ENCODE assay signal across 13 mouse cellular contexts in genomic region chr12:79991279-79991678, GRCm38 (mm10).
DNase-seq lines count a peak whose midpoint lies in the region; ATAC-seq lines count a peak whose summit lies in the region.
"Had no signal": no experiment of that assay in that cellular context is flagged by ENCODE, and none has a peak within 500 bp of the region (broad histone marks: within the 10 kb centered on the region; RNA-seq: fewer than 3 reads in every experiment).

No protein-coding gene starts in this region.

- no peak overlapping the region for H3K4me2 ChIP-seq in heart, embryonic 13.5 days
- H3K4me2 ChIP-seq in forebrain, embryonic 11.5 days (ENCODE audit: low read depth, low read length, severe bottlenecking), result no peak overlapping the region
- H3K4me2 ChIP-seq in hindbrain, embryonic 16.5 days (ENCODE audit: low read length), result no peak overlapping the region
- H3K4me2 ChIP-seq in neural tube, embryonic 13.5 days, result no peak overlapping the region
- H3K4me2 ChIP-seq in intestine, embryonic 15.5 days (replicated peaks), result no peak overlapping the region
- H3K4me2 ChIP-seq: heart, embryonic 12.5 days had no signal

- WGBS in heart, embryonic 13.5 days, result 64% methylated on average over 5 of the region's 5 CpGs
- 47% methylated on average over 5 of the region's 5 CpGs for WGBS in forebrain, embryonic 11.5 days
- 32% methylated on average over 5 of the region's 5 CpGs for WGBS in hindbrain, embryonic 16.5 days
- WGBS in neural tube, embryonic 13.5 days, result 38% methylated on average over 5 of the region's 5 CpGs
- WGBS in intestine, embryonic 15.5 days, result 62% methylated on average over 5 of the region's 5 CpGs

- no peaks in the 10 kb centered on the region for H3K36me3 ChIP-seq in heart, embryonic 13.5 days
- no peaks in the 10 kb centered on the region for H3K36me3 ChIP-seq in forebrain, embryonic 11.5 days (ENCODE audit: control insufficient read depth, insufficient read depth, low read length)
- H3K36me3 ChIP-seq in hindbrain, embryonic 16.5 days (ENCODE audit: control insufficient read depth, insufficient read depth, low read length), result no peaks in the 10 kb centered on the region
- H3K36me3 ChIP-seq in neural tube, embryonic 13.5 days, result no peaks in the 10 kb centered on the region
- no peaks in the 10 kb centered on the region for H3K36me3 ChIP-seq in intestine, embryonic 15.5 days
- H3K36me3 ChIP-seq: heart, embryonic 12.5 days had no signal

- no peak overlapping the region for H3K9ac ChIP-seq in heart, embryonic 13.5 days
- H3K9ac ChIP-seq in forebrain, embryonic 11.5 days (ENCODE audit: low read length), result peak overlapping the region; percentile 25
- H3K9ac ChIP-seq in hindbrain, embryonic 16.5 days (ENCODE audit: low read depth, low read length), result no peak overlapping the region
- no peak overlapping the region for H3K9ac ChIP-seq in neural tube, embryonic 13.5 days
- H3K9ac ChIP-seq in intestine, embryonic 15.5 days, result no peak overlapping the region
- H3K9ac ChIP-seq: heart, embryonic 12.5 days; liver, embryonic 14.5 days had no signal

- no peaks in the 10 kb centered on the region for H3K9me3 ChIP-seq in heart, embryonic 13.5 days
- no peaks in the 10 kb centered on the region for H3K9me3 ChIP-seq in forebrain, embryonic 11.5 days (ENCODE audit: control insufficient read depth, low read length)
- no peaks in the 10 kb centered on the region for H3K9me3 ChIP-seq in hindbrain, embryonic 16.5 days (ENCODE audit: control insufficient read depth, low read length)
- no peaks in the 10 kb centered on the region for H3K9me3 ChIP-seq in neural tube, embryonic 13.5 days
- H3K9me3 ChIP-seq in intestine, embryonic 15.5 days, result no peaks in the 10 kb centered on the region
- H3K9me3 ChIP-seq: heart, embryonic 12.5 days had no signal

- no peak for ATAC-seq in heart, embryonic 13.5 days (ENCODE audit: extremely low read depth, insufficient number of reproducible peaks, low FRiP score, low TSS enrichment)
- ATAC-seq in forebrain, embryonic 11.5 days (replicated peaks; ENCODE audit: low FRiP score), result no peak
- 0 out of 2 replicates have a peak, but pooled peaks have one; percentile 3 for ATAC-seq in hindbrain, embryonic 16.5 days
- ATAC-seq in neural tube, embryonic 13.5 days (ENCODE audit: low read depth), result no peak
- no peak for ATAC-seq in intestine, embryonic 15.5 days
- ATAC-seq: inflammation-experienced regulatory T-cells, adult 6 months had no signal

- no peak overlapping the region for H3K4me3 ChIP-seq in heart, embryonic 13.5 days
- no peak overlapping the region for H3K4me3 ChIP-seq in forebrain, embryonic 11.5 days (ENCODE audit: low read depth, low read length)
- no peak overlapping the region for H3K4me3 ChIP-seq in hindbrain, embryonic 16.5 days (ENCODE audit: low read length)
- no peak overlapping the region for H3K4me3 ChIP-seq in neural tube, embryonic 13.5 days
- no peak overlapping the region for H3K4me3 ChIP-seq in intestine, embryonic 15.5 days (replicated peaks)
- H3K4me3 ChIP-seq: heart, embryonic 12.5 days had no signal

- DNase-seq in heart, adult 8-10 months (ENCODE audit: low spot score), result no peak
- no peak for DNase-seq in forebrain, embryonic 11.5 days (ENCODE audit: low spot score)
- no peak for DNase-seq in retina, postnatal 1 day
- DNase-seq in left cerebral cortex, adult 8-10 months (ENCODE audit: low spot score in 2 of 2), result no peak
- DNase-seq: right cerebral cortex, postnatal 4 days had no signal

- no peaks in the 10 kb centered on the region for H3K27me3 ChIP-seq in heart, embryonic 13.5 days (replicated peaks)
- no peaks in the 10 kb centered on the region for H3K27me3 ChIP-seq in forebrain, embryonic 11.5 days (ENCODE audit: control insufficient read depth, insufficient read depth, low read length)
- H3K27me3 ChIP-seq in hindbrain, embryonic 16.5 days (replicated peaks; ENCODE audit: control insufficient read depth, insufficient read depth, low read length), result no peaks in the 10 kb centered on the region
- no peaks in the 10 kb centered on the region for H3K27me3 ChIP-seq in neural tube, embryonic 13.5 days
- H3K27me3 ChIP-seq in intestine, embryonic 15.5 days (replicated peaks), result no peaks in the 10 kb centered on the region
- H3K27me3 ChIP-seq: heart, embryonic 12.5 days had no signal

- H3K27ac ChIP-seq in heart, embryonic 13.5 days (replicated peaks), result peak overlapping the region; percentile 21
- no peak overlapping the region; the same call in 1 of the 2 replicates for H3K27ac ChIP-seq in forebrain, embryonic 11.5 days (ENCODE audit: low read depth, low read length)
- peak overlapping the region; percentile 21 for H3K27ac ChIP-seq in hindbrain, embryonic 16.5 days (ENCODE audit: low read depth, low read length)
- H3K27ac ChIP-seq in neural tube, embryonic 13.5 days (replicated peaks), result peak overlapping the region; percentile 77
- H3K27ac ChIP-seq in intestine, embryonic 15.5 days, result no peak overlapping the region
- H3K27ac ChIP-seq: liver, embryonic 14.5 days; macrophage had no signal

- peaks cover 80% of the 10 kb centered on the region for H3K4me1 ChIP-seq in heart, embryonic 13.5 days
- H3K4me1 ChIP-seq in forebrain, embryonic 11.5 days (replicated peaks; ENCODE audit: control insufficient read depth, insufficient read depth, low read length), result no peaks in the 10 kb centered on the region; the same call in 1 of the 2 replicates
- peaks cover 19% of the 10 kb centered on the region for H3K4me1 ChIP-seq in hindbrain, embryonic 16.5 days (ENCODE audit: control insufficient read depth, insufficient read depth, low read depth, low read length)
- peaks cover 43% of the 10 kb centered on the region for H3K4me1 ChIP-seq in neural tube, embryonic 13.5 days (replicated peaks)
- H3K4me1 ChIP-seq in intestine, embryonic 15.5 days (replicated peaks), result peaks cover 58% of the 10 kb centered on the region

Comparison
In these comparisons a context has a peak if more than half of its experiments do, and no peak if none do; other contexts are left out.
1. H3K27ac ChIP-seq: peak in heart, embryonic 13.5 days (single experiment), hindbrain, embryonic 16.5 days (single experiment) and neural tube, embryonic 13.5 days (single experiment); none in forebrain, embryonic 11.5 days (single experiment) and intestine, embryonic 15.5 days (single experiment).